Mouse (Mus musculus) kidney, embryonic 14.5 days (tissue): ENCODE results near the gene C9orf72. TPM values are rescaled to one million over a fixed set of nuclear protein-coding genes. Genes with fewer than 3 reads are reported as not detected.

Source experiments
- ATAC-seq: fragments of 200-750 bp; cut with Nextera tagmentation; 2 replicates; pipeline ENCODE4 v1.8.0; 2017; ENCODE audit warnings: moderate number of reproducible peaks, mild to moderate bottlenecking, moderate TSS enrichment, moderate library complexity; ENCODE audit not compliant: low FRiP score, low TSS enrichment
- H3K27ac ChIP-seq: fragments of 300-500 bp; sonication (generic); 2 replicates; pipeline ENCODE4 v1.5.1; 2014; ENCODE audit warnings: low read depth, mild to moderate bottlenecking, low read length, moderate library complexity, mixed read lengths
- H3K27me3 ChIP-seq: fragments of 300-500 bp; sonication (generic); 2 replicates; pipeline ENCODE4 v1.6.1; 2014; ENCODE audit warnings: mild to moderate bottlenecking, low read length; ENCODE audit not compliant: control insufficient read depth, insufficient read depth
- H3K36me3 ChIP-seq: fragments of 300-500 bp; sonication (generic); 2 replicates; pipeline ENCODE4 v1.6.1; 2014; ENCODE audit warnings: low read length, mixed read lengths; ENCODE audit not compliant: control insufficient read depth, insufficient read depth
- H3K4me1 ChIP-seq: fragments of 300-500 bp; sonication (generic); 2 replicates; pipeline ENCODE4 v1.6.1; 2014; ENCODE audit warnings: low read length, mixed read lengths; ENCODE audit not compliant: control insufficient read depth, insufficient read depth
- H3K4me2 ChIP-seq: fragments of 300-500 bp; sonication (generic); replicated peaks from 2 replicates; pipeline ENCODE4 v1.6.1; 2014; ENCODE audit warnings: low read depth, mild to moderate bottlenecking, low read length
- H3K4me3 ChIP-seq: fragments of 300-500 bp; sonication (generic); 2 replicates; pipeline ENCODE4 v1.5.1; 2014; ENCODE audit warnings: mild to moderate bottlenecking, low read length
- H3K9ac ChIP-seq: fragments of 300-500 bp; sonication (generic); 2 replicates; pipeline ENCODE4 v1.6.1; 2014; ENCODE audit warnings: low read depth, mild to moderate bottlenecking, low read length, moderate library complexity
- H3K9me3 ChIP-seq: fragments of 300-500 bp; sonication (generic); 2 replicates; pipeline ENCODE4 v1.6.1; 2016; ENCODE audit warnings: low read length; ENCODE audit not compliant: control insufficient read depth
- WGBS: fragments of 180-500 bp; shearing (Covaris S2); extraction: QIAGEN DNeasy Blood & Tissue Kit; methylation state at CpG from one replicate; pipeline ENCODE4 v1.1.7; 2014; 5-methylcytosine and 5-hydroxymethylcytosine counted together
- polyA plus RNA-seq: library from polyadenylated mRNA; unstranded; fragments of >200 nt; fragmentation: Nextera tagmentation; extraction: Ambion mirVana; gene quantifications from 2 replicates; pipeline ENCODE4 v1.2.1, GENCODE M21; 2014

C9orf72 gene
- polyA plus RNA-seq, 1 experiment from 2014 or later: 13.8 TPM

- Histone ChIP-seq H3K27me3 (no peaks in the 10 kb centered on the region), H3K9ac (no peak overlapping the region), H3K4me1 (no peaks in the 10 kb centered on the region), H3K27ac (no peak overlapping the region), H3K9me3 (no peaks in the 10 kb centered on the region), H3K4me3 (no peak overlapping the region), H3K36me3 (no peaks in the 10 kb centered on the region; the same call in 1 of the 2 replicates), H3K4me2 (no peak overlapping the region)
- peak; percentile 55; the same call in 1 of the 2 replicates for ATAC-seq
- WGBS: 39% methylated on average over 7 of the region's 7 CpGs
Observed at GRCm38 (mm10) chr4:35192725-35193124, 33.2 kb downstream of the C9orf72 start.

DNA sequence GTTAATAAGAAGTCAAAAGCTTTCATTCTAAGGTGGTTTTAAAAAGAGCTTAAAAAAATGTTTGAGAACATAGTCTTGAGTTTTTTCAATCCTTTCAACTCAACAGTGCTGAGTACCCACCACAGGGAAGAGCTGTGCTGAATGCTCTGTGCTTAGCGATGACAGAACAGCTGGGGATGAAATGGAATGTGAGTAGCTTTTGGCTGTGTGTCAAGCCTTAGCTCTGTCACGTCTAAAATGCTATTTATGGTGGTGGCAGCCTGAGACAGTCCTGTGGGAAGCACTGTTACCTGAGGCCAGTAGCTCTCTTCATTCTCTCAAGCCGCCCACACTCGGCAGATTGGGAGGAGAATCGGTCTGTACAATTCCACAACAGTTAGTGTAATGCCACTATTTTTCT, 36.2 kb downstream of the C9orf72 start:
- no peak overlapping the region for H3K9ac ChIP-seq
- 64% methylated on average over 5 of the region's 5 CpGs for WGBS
- no peaks in the 10 kb centered on the region for H3K27me3 ChIP-seq
- no peaks in the 10 kb centered on the region for H3K4me1 ChIP-seq
- no peaks in the 10 kb centered on the region for H3K9me3 ChIP-seq
- no peak overlapping the region for H3K4me3 ChIP-seq
- H3K4me2 ChIP-seq: no peak overlapping the region
- ATAC-seq: no peak
- H3K27ac ChIP-seq: no peak overlapping the region
- no peaks in the 10 kb centered on the region; the same call in 1 of the 2 replicates for H3K36me3 ChIP-seq

DNA sequence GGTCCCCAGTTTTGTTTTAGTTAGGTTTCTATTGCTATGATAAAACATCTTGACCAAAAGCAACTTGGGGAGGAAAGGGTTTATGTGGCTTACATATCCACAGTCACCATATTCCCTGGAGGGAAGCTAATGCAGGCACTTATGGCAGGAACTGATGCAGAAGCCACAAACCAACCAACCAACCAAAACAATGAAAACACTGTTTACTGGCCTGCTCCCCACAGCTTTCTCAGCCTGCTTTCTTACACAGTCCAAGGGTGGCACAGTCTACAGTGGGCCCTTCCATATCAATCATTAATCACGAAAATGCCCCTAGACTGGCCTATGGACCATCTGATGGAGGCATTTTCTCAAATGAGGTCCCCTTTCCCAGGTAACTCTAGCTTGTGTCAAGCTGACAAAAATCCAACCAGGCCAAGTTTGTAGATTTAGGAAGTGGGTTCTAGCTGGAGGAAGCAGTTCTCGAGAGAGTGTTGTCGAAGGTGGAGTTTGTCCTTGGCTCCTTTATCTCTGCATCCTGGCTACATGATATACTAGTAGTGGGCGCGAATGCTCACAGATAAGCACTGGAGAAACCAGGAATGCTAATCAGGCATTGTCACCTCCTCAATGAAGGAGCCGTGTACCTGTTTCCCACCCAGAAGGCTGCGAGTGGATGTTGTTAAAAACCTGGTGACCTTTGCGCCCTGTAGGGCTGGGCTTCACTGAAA, 38.2 kb downstream of the C9orf72 start:
- H3K9ac ChIP-seq: no peak overlapping the region
- WGBS: 93% methylated on average over 8 of the region's 8 CpGs
- no peaks in the 10 kb centered on the region for H3K27me3 ChIP-seq
- H3K4me2 ChIP-seq: no peak overlapping the region
- no peak for ATAC-seq
- H3K27ac ChIP-seq: no peak overlapping the region
- no peaks in the 10 kb centered on the region for H3K9me3 ChIP-seq
- no peak overlapping the region for H3K4me3 ChIP-seq
- no peaks in the 10 kb centered on the region for H3K4me1 ChIP-seq
- H3K36me3 ChIP-seq: no peaks in the 10 kb centered on the region; the same call in 1 of the 2 replicates

- H3K36me3 ChIP-seq: no peaks in the 10 kb centered on the region
- WGBS: 66% methylated on average over 12 of the region's 12 CpGs
- no peaks in the 10 kb centered on the region for H3K4me1 ChIP-seq
- H3K27ac ChIP-seq: no peak overlapping the region
- no peak overlapping the region for H3K4me2 ChIP-seq
- no peak for ATAC-seq
- no peaks in the 10 kb centered on the region for H3K27me3 ChIP-seq
- no peak overlapping the region for H3K4me3 ChIP-seq
- H3K9me3 ChIP-seq: no peaks in the 10 kb centered on the region
- H3K9ac ChIP-seq: no peak overlapping the region
Observed at GRCm38 (mm10) chr4:35177926-35178645, 47.9 kb downstream of the C9orf72 start.

DNA sequence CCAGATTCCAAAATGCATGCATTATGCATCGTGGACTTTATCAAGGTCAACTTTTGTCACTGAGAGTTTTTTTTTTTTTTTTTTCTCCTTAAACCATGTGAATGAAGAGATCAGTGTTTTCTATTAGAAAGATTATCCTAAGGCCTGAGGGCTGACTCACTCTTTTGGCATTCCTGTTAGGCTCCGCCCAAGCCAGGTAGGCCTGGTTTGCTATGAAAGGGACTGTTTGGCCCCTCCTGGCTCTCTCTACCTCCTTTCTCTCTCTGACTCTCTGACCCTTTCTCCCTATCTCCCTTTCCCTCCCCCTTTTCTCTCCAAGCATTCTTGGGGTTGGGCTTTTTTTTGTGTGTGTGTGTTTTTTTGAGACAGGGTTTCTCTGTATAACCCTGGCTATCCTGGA, 50.4 kb downstream of the C9orf72 start:
- Histone ChIP-seq H3K4me2 (no peak overlapping the region), H3K9me3 (no peaks in the 10 kb centered on the region), H3K4me1 (no peaks in the 10 kb centered on the region), H3K27me3 (no peaks in the 10 kb centered on the region), H3K4me3 (no peak overlapping the region), H3K9ac (no peak overlapping the region), H3K36me3 (no peaks in the 10 kb centered on the region), H3K27ac (no peak overlapping the region)
- 82% methylated on average over 2 of the region's 2 CpGs for WGBS
- no peak for ATAC-seq

DNA sequence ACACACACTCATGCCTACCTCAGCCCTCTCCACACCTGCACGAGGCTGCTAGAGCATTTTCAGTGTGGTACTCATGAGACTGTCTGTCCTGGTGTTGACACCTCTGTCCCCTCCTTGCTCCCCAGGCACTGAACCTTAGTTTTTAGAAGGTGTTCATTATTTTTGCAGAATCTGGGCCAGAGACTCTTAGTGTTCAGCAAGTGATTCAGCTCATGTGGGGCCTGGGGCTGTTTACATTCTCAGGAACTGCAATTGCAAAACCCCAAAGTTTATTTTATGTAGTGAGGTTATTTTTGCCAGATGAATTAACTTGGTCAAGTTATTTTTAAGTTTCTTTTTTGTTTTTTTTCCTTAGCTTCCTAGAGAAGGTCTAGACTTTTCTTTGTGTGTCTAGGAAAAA, 52.4 kb downstream of the C9orf72 start:
- WGBS: 86% methylated on average over 1 of the region's 1 CpGs

DNA sequence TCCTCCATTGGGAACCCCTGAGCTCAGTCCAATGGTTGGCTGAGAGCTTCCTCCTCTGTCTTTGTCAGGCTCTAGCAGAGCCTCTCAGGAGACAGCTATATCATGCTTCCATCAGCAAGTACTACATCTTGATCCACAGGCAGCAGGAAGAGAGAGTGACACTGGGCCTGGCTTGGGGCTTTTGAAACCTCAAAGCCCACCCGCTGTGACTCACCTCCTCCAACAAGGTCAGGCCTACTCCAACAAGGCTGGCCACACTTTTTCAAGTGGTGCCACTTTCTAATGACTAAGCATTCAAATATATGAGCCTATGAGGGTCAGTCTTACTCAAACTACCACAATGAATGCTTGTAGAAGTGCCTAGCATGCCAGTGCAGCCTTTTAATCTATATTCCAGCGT, 53.5 kb downstream of the C9orf72 start:
- no peaks in the 10 kb centered on the region for H3K27me3 ChIP-seq
- H3K36me3 ChIP-seq: no peaks in the 10 kb centered on the region
- H3K4me2 ChIP-seq: no peak overlapping the region
- H3K9ac ChIP-seq: no peak overlapping the region
- H3K9me3 ChIP-seq: no peaks in the 10 kb centered on the region; the same call in 1 of the 2 replicates
- 90% methylated on average over 2 of the region's 2 CpGs for WGBS
- no peak overlapping the region for H3K27ac ChIP-seq
- ATAC-seq: no peak
- no peaks in the 10 kb centered on the region for H3K4me1 ChIP-seq
- H3K4me3 ChIP-seq: no peak overlapping the region

More for the DNA sequence above, 52.4 kb downstream of the C9orf72 start:
- Histone ChIP-seq H3K27ac (no peak overlapping the region), H3K36me3 (no peaks in the 10 kb centered on the region), H3K4me3 (no peak overlapping the region), H3K9me3 (no peaks in the 10 kb centered on the region), H3K4me2 (no peak overlapping the region), H3K4me1 (no peaks in the 10 kb centered on the region), H3K9ac (no peak overlapping the region), H3K27me3 (no peaks in the 10 kb centered on the region)
- no peak for ATAC-seq

- ATAC-seq: no peak
- no peak overlapping the region for H3K9ac ChIP-seq
Observed at GRCm38 (mm10) chr4:35169571-35170125, 56.3 kb downstream of the C9orf72 start.

DNA sequence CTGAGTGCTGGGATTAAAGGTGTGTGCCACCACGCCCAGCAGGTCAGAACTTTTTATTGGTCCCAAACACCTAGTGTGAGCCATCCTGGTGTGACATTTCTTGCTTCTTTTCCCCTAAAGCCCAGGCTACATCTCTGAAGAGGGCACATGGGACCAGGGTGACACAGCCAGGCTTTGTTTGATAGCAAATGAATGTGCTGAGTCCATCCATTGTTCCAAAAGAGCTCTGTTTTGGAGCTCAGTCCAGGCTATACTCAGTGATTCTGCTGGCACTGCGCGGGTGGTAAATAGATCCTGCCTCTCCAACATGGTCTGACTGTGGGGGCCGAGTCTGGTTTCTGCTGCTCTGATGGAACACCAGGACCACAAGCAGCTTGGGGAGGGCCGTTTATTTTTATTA, 58.1 kb downstream of the C9orf72 start:
- H3K4me2 ChIP-seq: no peak overlapping the region
- ATAC-seq: no peak

More at GRCm38 (mm10) chr4:35169571-35170125, 56.3 kb downstream of the C9orf72 start:
- H3K27me3 ChIP-seq: no peaks in the 10 kb centered on the region
- H3K36me3 ChIP-seq: no peaks in the 10 kb centered on the region
- no peak overlapping the region for H3K4me3 ChIP-seq
- no peaks in the 10 kb centered on the region for H3K4me1 ChIP-seq
- H3K9me3 ChIP-seq: no peaks in the 10 kb centered on the region; the same call in 1 of the 2 replicates
- H3K27ac ChIP-seq: no peak overlapping the region
- WGBS: 63% methylated on average over 13 of the region's 13 CpGs
- no peak overlapping the region for H3K4me2 ChIP-seq

More for the DNA sequence above, 58.1 kb downstream of the C9orf72 start:
- WGBS: 70% methylated on average over 5 of the region's 5 CpGs
- H3K9ac ChIP-seq: no peak overlapping the region
- H3K36me3 ChIP-seq: no peaks in the 10 kb centered on the region
- H3K9me3 ChIP-seq: no peaks in the 10 kb centered on the region; the same call in 1 of the 2 replicates
- H3K27me3 ChIP-seq: no peaks in the 10 kb centered on the region
- no peak overlapping the region for H3K27ac ChIP-seq
- H3K4me1 ChIP-seq: no peaks in the 10 kb centered on the region
- H3K4me3 ChIP-seq: no peak overlapping the region
